Mouse (Mus musculus): ENCODE measurements around the gene Fam102a. TPM values are rescaled to one million over a fixed set of nuclear protein-coding genes. Genes with fewer than 3 reads are reported as not detected.

The Fam102a gene
- polyA plus RNA-seq, 1 experiment = 2.4 TPM

GRCm38 (mm10) chr2:32536086-32536633, 1.0 kb downstream of the Fam102a start:
- no peaks in the 10 kb centered on the region for H3K79me3 ChIP-seq (ENCODE audit: low read depth)
- H3K36me3 ChIP-seq (ENCODE audit: control insufficient read depth, insufficient read depth) = no peaks in the 10 kb centered on the region
- peak overlapping the region; percentile 43 for H3ac ChIP-seq (ENCODE audit: control insufficient read depth, insufficient read length, low read depth)
- TF ChIP-seq MAX (IDR thresholded peaks at IDR 0.05) (no peak), MYOD1 (IDR thresholded peaks at IDR 0.05; ENCODE audit: control insufficient read depth, insufficient read length, low read depth) (no peak), USF1 (IDR thresholded peaks at IDR 0.05; ENCODE audit: low read depth) (no peak), MYOG (IDR thresholded peaks at IDR 0.05; ENCODE audit: control insufficient read depth, extremely low read depth, insufficient read length) (no peak), FOSL1 (IDR thresholded peaks at IDR 0.05; ENCODE audit: insufficient read depth, low read length, poor library complexity, severe bottlenecking) (no peak)
- H3K27me3 ChIP-seq (ENCODE audit: control insufficient read depth, insufficient read depth, insufficient read length) = no peaks in the 10 kb centered on the region
- peak overlapping the region; percentile 55 for H3K4me3 ChIP-seq (ENCODE audit: insufficient read depth, poor library complexity, severe bottlenecking)
- no peaks in the 10 kb centered on the region for H3K79me2 ChIP-seq (ENCODE audit: control insufficient read depth, insufficient read depth)

- no peak for TF ChIP-seq CEBPB (IDR thresholded peaks at IDR 0.05; ENCODE audit: low read depth)
- no peak for TF ChIP-seq CTCF (IDR thresholded peaks at IDR 0.05; ENCODE audit: control insufficient read depth, insufficient read depth, insufficient read length)
- no peak for TF ChIP-seq USF1 (IDR thresholded peaks at IDR 0.05; ENCODE audit: low read depth)
- TF ChIP-seq MYOD1 (IDR thresholded peaks at IDR 0.05; ENCODE audit: control insufficient read depth, insufficient read length, low read depth) = no peak
- no peak for TF ChIP-seq MAX (IDR thresholded peaks at IDR 0.05)
- no peak for TF ChIP-seq MYOG (IDR thresholded peaks at IDR 0.05; ENCODE audit: control insufficient read depth, extremely low read depth, insufficient read length)
- TF ChIP-seq FOSL1 (IDR thresholded peaks at IDR 0.05; ENCODE audit: insufficient read depth, low read length, poor library complexity, severe bottlenecking) = no peak
- H3K4me3 ChIP-seq (ENCODE audit: insufficient read depth, poor library complexity, severe bottlenecking) = no peak overlapping the region
- H3ac ChIP-seq (ENCODE audit: control insufficient read depth, insufficient read length, low read depth) = no peak overlapping the region
Measured at GRCm38 (mm10) chr2:32536634-32537359, 1.7 kb downstream of the Fam102a start.

GRCm38 (mm10) chr2:32537360-32537905, 2.3 kb downstream of the Fam102a start:
- no peak overlapping the region for H3ac ChIP-seq (ENCODE audit: control insufficient read depth, insufficient read length, low read depth)
- no peak overlapping the region for H3K4me3 ChIP-seq (ENCODE audit: insufficient read depth, poor library complexity, severe bottlenecking)
- H3K79me3 ChIP-seq (ENCODE audit: low read depth) = no peaks in the 10 kb centered on the region
- H3K79me2 ChIP-seq (ENCODE audit: control insufficient read depth, insufficient read depth) = no peaks in the 10 kb centered on the region
- H3K36me3 ChIP-seq (ENCODE audit: control insufficient read depth, insufficient read depth) = no peaks in the 10 kb centered on the region
- H3K27me3 ChIP-seq (ENCODE audit: control insufficient read depth, insufficient read depth, insufficient read length) = no peaks in the 10 kb centered on the region
- no peak for TF ChIP-seq CTCF (IDR thresholded peaks at IDR 0.05; ENCODE audit: control insufficient read depth, insufficient read depth, insufficient read length)
- no peak for TF ChIP-seq MYOD1 (IDR thresholded peaks at IDR 0.05; ENCODE audit: control insufficient read depth, insufficient read length, low read depth)
- TF ChIP-seq USF1 (IDR thresholded peaks at IDR 0.05; ENCODE audit: low read depth) = no peak
- no peak for TF ChIP-seq FOSL1 (IDR thresholded peaks at IDR 0.05; ENCODE audit: insufficient read depth, low read length, poor library complexity, severe bottlenecking)
- TF ChIP-seq CEBPB (IDR thresholded peaks at IDR 0.05; ENCODE audit: low read depth) = no peak
- TF ChIP-seq MAX (IDR thresholded peaks at IDR 0.05) = no peak
- TF ChIP-seq MYOG (IDR thresholded peaks at IDR 0.05; ENCODE audit: control insufficient read depth, extremely low read depth, insufficient read length) = no peak

More at GRCm38 (mm10) chr2:32536634-32537359, 1.7 kb downstream of the Fam102a start:
- no peaks in the 10 kb centered on the region for H3K79me2 ChIP-seq (ENCODE audit: control insufficient read depth, insufficient read depth)
- H3K36me3 ChIP-seq (ENCODE audit: control insufficient read depth, insufficient read depth) = no peaks in the 10 kb centered on the region
- no peaks in the 10 kb centered on the region for H3K27me3 ChIP-seq (ENCODE audit: control insufficient read depth, insufficient read depth, insufficient read length)
- no peaks in the 10 kb centered on the region for H3K79me3 ChIP-seq (ENCODE audit: low read depth)

- no peak for TF ChIP-seq MAX (IDR thresholded peaks at IDR 0.05)
- TF ChIP-seq MYOD1 (IDR thresholded peaks at IDR 0.05; ENCODE audit: control insufficient read depth, insufficient read length, low read depth) = no peak
- TF ChIP-seq MYOG (IDR thresholded peaks at IDR 0.05; ENCODE audit: control insufficient read depth, extremely low read depth, insufficient read length) = no peak
- TF ChIP-seq CEBPB (IDR thresholded peaks at IDR 0.05; ENCODE audit: low read depth) = no peak
- TF ChIP-seq USF1 (IDR thresholded peaks at IDR 0.05; ENCODE audit: low read depth) = no peak
- TF ChIP-seq FOSL1 (IDR thresholded peaks at IDR 0.05; ENCODE audit: insufficient read depth, low read length, poor library complexity, severe bottlenecking) = no peak
- no peak for TF ChIP-seq CTCF (IDR thresholded peaks at IDR 0.05; ENCODE audit: control insufficient read depth, insufficient read depth, insufficient read length)
- Histone ChIP-seq H3ac (ENCODE audit: control insufficient read depth, insufficient read length, low read depth) (no peak overlapping the region), H3K4me3 (ENCODE audit: insufficient read depth, poor library complexity, severe bottlenecking) (no peak overlapping the region), H3K27me3 (ENCODE audit: control insufficient read depth, insufficient read depth, insufficient read length) (no peaks in the 10 kb centered on the region), H3K79me2 (ENCODE audit: control insufficient read depth, insufficient read depth) (no peaks in the 10 kb centered on the region), H3K79me3 (ENCODE audit: low read depth) (no peaks in the 10 kb centered on the region), H3K36me3 (ENCODE audit: control insufficient read depth, insufficient read depth) (no peaks in the 10 kb centered on the region)
Measured at GRCm38 (mm10) chr2:32537941-32538340, 2.8 kb downstream of the Fam102a start.

- Histone ChIP-seq H3K27me3 (ENCODE audit: control insufficient read depth, insufficient read depth, insufficient read length) (no peaks in the 10 kb centered on the region), H3K79me2 (ENCODE audit: control insufficient read depth, insufficient read depth) (no peaks in the 10 kb centered on the region), H3K36me3 (ENCODE audit: control insufficient read depth, insufficient read depth) (no peaks in the 10 kb centered on the region), H3ac (ENCODE audit: control insufficient read depth, insufficient read length, low read depth) (no peak overlapping the region), H3K79me3 (ENCODE audit: low read depth) (no peaks in the 10 kb centered on the region), H3K4me3 (ENCODE audit: insufficient read depth, poor library complexity, severe bottlenecking) (no peak overlapping the region)
- TF ChIP-seq USF1 (IDR thresholded peaks at IDR 0.05; ENCODE audit: low read depth) (no peak), CEBPB (IDR thresholded peaks at IDR 0.05; ENCODE audit: low read depth) (no peak), MYOG (IDR thresholded peaks at IDR 0.05; ENCODE audit: control insufficient read depth, extremely low read depth, insufficient read length) (no peak), MYOD1 (IDR thresholded peaks at IDR 0.05; ENCODE audit: control insufficient read depth, insufficient read length, low read depth) (no peak), FOSL1 (IDR thresholded peaks at IDR 0.05; ENCODE audit: insufficient read depth, low read length, poor library complexity, severe bottlenecking) (no peak), MAX (IDR thresholded peaks at IDR 0.05) (no peak), CTCF (IDR thresholded peaks at IDR 0.05; ENCODE audit: control insufficient read depth, insufficient read depth, insufficient read length) (no peak)
Measured at GRCm38 (mm10) chr2:32538461-32538860, 3.3 kb downstream of the Fam102a start.
